Mouse (Mus musculus): ENCODE measurements around the gene Tnxb. TPM values are rescaled to one million over a fixed set of nuclear protein-coding genes. Genes with fewer than 3 reads are reported as not detected.

Gene Tnxb
- total RNA-seq, 1 experiment from 2014 or later: 0.05 TPM

- ATAC-seq (replicated peaks in 1 of 2; ENCODE audit: insufficient read depth in 1 of 2, low FRiP score in 2 of 2, low TSS enrichment in 1 of 2, low read depth in 1 of 2, poor library complexity in 2 of 2, severe bottlenecking in 2 of 2): peak in 1 of 2 experiments; percentile 29; a peak in 1 of 4 replicates
Observed at GRCm38 (mm10) chr17:34653746-34654285, 16.5 kb upstream of the Tnxb start.

GRCm38 (mm10) chr17:34654392-34654791 is 15.9 kb upstream of the Tnxb start:
- ATAC-seq (replicated peaks in 1 of 2; ENCODE audit: insufficient read depth in 1 of 2, low FRiP score in 2 of 2, low TSS enrichment in 1 of 2, low read depth in 1 of 2, poor library complexity in 2 of 2, severe bottlenecking in 2 of 2): no peak

GRCm38 (mm10) chr17:34655160-34655559 is 15.2 kb upstream of the Tnxb start:
- no peak for ATAC-seq (replicated peaks in 1 of 2; ENCODE audit: insufficient read depth in 1 of 2, low FRiP score in 2 of 2, low TSS enrichment in 1 of 2, low read depth in 1 of 2, poor library complexity in 2 of 2, severe bottlenecking in 2 of 2)

- ATAC-seq (replicated peaks in 1 of 2; ENCODE audit: insufficient read depth in 1 of 2, low FRiP score in 2 of 2, low TSS enrichment in 1 of 2, low read depth in 1 of 2, poor library complexity in 2 of 2, severe bottlenecking in 2 of 2): no peak
Observed at GRCm38 (mm10) chr17:34655581-34655991, 14.7 kb upstream of the Tnxb start.

GRCm38 (mm10) chr17:34656666-34657065 is 13.7 kb upstream of the Tnxb start:
- no peak for ATAC-seq (replicated peaks in 1 of 2; ENCODE audit: insufficient read depth in 1 of 2, low FRiP score in 2 of 2, low TSS enrichment in 1 of 2, low read depth in 1 of 2, poor library complexity in 2 of 2, severe bottlenecking in 2 of 2)

GRCm38 (mm10) chr17:34657271-34657670 is 13.1 kb upstream of the Tnxb start:
- ATAC-seq (replicated peaks in 1 of 2; ENCODE audit: insufficient read depth in 1 of 2, low FRiP score in 2 of 2, low TSS enrichment in 1 of 2, low read depth in 1 of 2, poor library complexity in 2 of 2, severe bottlenecking in 2 of 2): no peak

- ATAC-seq (replicated peaks in 1 of 2; ENCODE audit: insufficient read depth in 1 of 2, low FRiP score in 2 of 2, low TSS enrichment in 1 of 2, low read depth in 1 of 2, poor library complexity in 2 of 2, severe bottlenecking in 2 of 2): no peak
Observed at GRCm38 (mm10) chr17:34658145-34658544, 12.2 kb upstream of the Tnxb start.

- no peak for ATAC-seq (replicated peaks in 1 of 2; ENCODE audit: insufficient read depth in 1 of 2, low FRiP score in 2 of 2, low TSS enrichment in 1 of 2, low read depth in 1 of 2, poor library complexity in 2 of 2, severe bottlenecking in 2 of 2)
Observed at GRCm38 (mm10) chr17:34658591-34658990, 11.7 kb upstream of the Tnxb start.

GRCm38 (mm10) chr17:34659181-34659896 is 11.0 kb upstream of the Tnxb start:
- no peak for ATAC-seq (replicated peaks in 1 of 2; ENCODE audit: insufficient read depth in 1 of 2, low FRiP score in 2 of 2, low TSS enrichment in 1 of 2, low read depth in 1 of 2, poor library complexity in 2 of 2, severe bottlenecking in 2 of 2)

- ATAC-seq (replicated peaks in 1 of 2; ENCODE audit: insufficient read depth in 1 of 2, low FRiP score in 2 of 2, low TSS enrichment in 1 of 2, low read depth in 1 of 2, poor library complexity in 2 of 2, severe bottlenecking in 2 of 2): no peak
Observed at GRCm38 (mm10) chr17:34659897-34660214, 10.5 kb upstream of the Tnxb start.

GRCm38 (mm10) chr17:34660259-34660820 is 10.0 kb upstream of the Tnxb start:
- ATAC-seq (replicated peaks in 1 of 2; ENCODE audit: insufficient read depth in 1 of 2, low FRiP score in 2 of 2, low TSS enrichment in 1 of 2, low read depth in 1 of 2, poor library complexity in 2 of 2, severe bottlenecking in 2 of 2): no peak

GRCm38 (mm10) chr17:34661121-34661591 is 9.2 kb upstream of the Tnxb start:
- ATAC-seq (replicated peaks in 1 of 2; ENCODE audit: insufficient read depth in 1 of 2, low FRiP score in 2 of 2, low TSS enrichment in 1 of 2, low read depth in 1 of 2, poor library complexity in 2 of 2, severe bottlenecking in 2 of 2): no peak

- ATAC-seq (replicated peaks in 1 of 2; ENCODE audit: insufficient read depth in 1 of 2, low FRiP score in 2 of 2, low TSS enrichment in 1 of 2, low read depth in 1 of 2, poor library complexity in 2 of 2, severe bottlenecking in 2 of 2): no peak
Observed at GRCm38 (mm10) chr17:34662468-34662867, 7.9 kb upstream of the Tnxb start.

- ATAC-seq (replicated peaks in 1 of 2; ENCODE audit: insufficient read depth in 1 of 2, low FRiP score in 2 of 2, low TSS enrichment in 1 of 2, low read depth in 1 of 2, poor library complexity in 2 of 2, severe bottlenecking in 2 of 2): no peak
Observed at GRCm38 (mm10) chr17:34662978-34663377, 7.4 kb upstream of the Tnxb start.

- ATAC-seq (replicated peaks in 1 of 2; ENCODE audit: insufficient read depth in 1 of 2, low FRiP score in 2 of 2, low TSS enrichment in 1 of 2, low read depth in 1 of 2, poor library complexity in 2 of 2, severe bottlenecking in 2 of 2): no peak
Observed at GRCm38 (mm10) chr17:34663558-34663957, 6.8 kb upstream of the Tnxb start.

- ATAC-seq (replicated peaks in 1 of 2; ENCODE audit: insufficient read depth in 1 of 2, low FRiP score in 2 of 2, low TSS enrichment in 1 of 2, low read depth in 1 of 2, poor library complexity in 2 of 2, severe bottlenecking in 2 of 2): no peak
Observed at GRCm38 (mm10) chr17:34664472-34664871, 5.9 kb upstream of the Tnxb start.

GRCm38 (mm10) chr17:34671151-34672066 is 1.1 kb downstream of the Tnxb start:
- no peak for ATAC-seq (replicated peaks in 1 of 2; ENCODE audit: insufficient read depth in 1 of 2, low FRiP score in 2 of 2, low TSS enrichment in 1 of 2, low read depth in 1 of 2, poor library complexity in 2 of 2, severe bottlenecking in 2 of 2)

GRCm38 (mm10) chr17:34672246-34672792 is 2.0 kb downstream of the Tnxb start:
- no peak for ATAC-seq (replicated peaks in 1 of 2; ENCODE audit: insufficient read depth in 1 of 2, low FRiP score in 2 of 2, low TSS enrichment in 1 of 2, low read depth in 1 of 2, poor library complexity in 2 of 2, severe bottlenecking in 2 of 2)

Measured in hematopoietic stem cell, adult 5-6 weeks (primary cell).